Mouse (Mus musculus) liver, adult 2 months (tissue): ENCODE data around the gene Smco2. TPM values are rescaled to one million over a fixed set of nuclear protein-coding genes. Genes with fewer than 3 reads are reported as not detected.
A peak's percentile ranks its signal among the peaks of the same experiment; 100 is the strongest.

Experiments
- DNase-seq: peaks from one replicate; pipeline ENCODE4 v3.0.0-alpha.2; 2011; ENCODE audit warnings: low read depth, low spot score; ENCODE audit errors: extremely low read depth
- H3K27ac ChIP-seq: fragments of 200-500 bp; replicated peaks from 2 replicates; pipeline ENCODE4 v1.5.1; 2012; ENCODE audit warnings: low read depth, mild to moderate bottlenecking, control low read depth, inconsistent platforms, low read length; ENCODE audit not compliant: insufficient read depth
- H3K27me3 ChIP-seq: fragments of 200-500 bp; 2 replicates; pipeline ENCODE4 v1.6.1; 2012; ENCODE audit warnings: mild to moderate bottlenecking, moderate library complexity, low read length, inconsistent platforms; ENCODE audit not compliant: control insufficient read depth, insufficient read depth
- H3K36me3 ChIP-seq: fragments of 200-500 bp; 2 replicates; pipeline ENCODE4 v1.6.1; 2012; ENCODE audit warnings: low read length, inconsistent platforms; ENCODE audit not compliant: control insufficient read depth, insufficient read depth
- H3K4me1 ChIP-seq: fragments of 200-500 bp; 2 replicates; pipeline ENCODE4 v1.6.1; 2011; ENCODE audit warnings: low read length; ENCODE audit not compliant: control insufficient read depth, insufficient read depth
- H3K4me3 ChIP-seq: fragments of 200-500 bp; 2 replicates; pipeline ENCODE4 v1.5.1; 2011; ENCODE audit warnings: low read depth, mild to moderate bottlenecking, control low read depth, low read length, moderate library complexity; ENCODE audit not compliant: insufficient read depth
- H3K79me2 ChIP-seq: fragments of 200-500 bp; 2 replicates; pipeline ENCODE4 v1.6.1; 2012; ENCODE audit warnings: inconsistent platforms, mild to moderate bottlenecking, low read length, moderate library complexity; ENCODE audit not compliant: control insufficient read depth, insufficient read depth
- H3K9ac ChIP-seq: fragments of 200-500 bp; 2 replicates; pipeline ENCODE4 v1.6.1; 2012; ENCODE audit warnings: low read depth, mild to moderate bottlenecking, control low read depth, inconsistent platforms, low read length
- CTCF ChIP-seq: fragments of 200-500 bp; IDR thresholded peaks from 2 replicates; pipeline ENCODE4 v1.5.1; 2011; ENCODE audit warnings: low read depth, low read length, control low read depth
- POLR2A ChIP-seq: fragments of 200-500 bp; IDR thresholded peaks from 2 replicates; pipeline ENCODE4 v1.6.1; 2011; ENCODE audit warnings: low read length, control low read depth; ENCODE audit not compliant: insufficient read depth; ENCODE audit errors: extremely low read depth
- WGBS: fragments of 180-500 bp; shearing (Covaris S2); methylation state at CpG from one replicate; pipeline ENCODE4 v1.1.7; 2018; 5-methylcytosine and 5-hydroxymethylcytosine counted together
- polyA plus RNA-seq: library from polyadenylated mRNA; depleted of rRNA; stranded (reverse); fragments of >200 nt; gene quantifications from 2 replicates; pipeline ENCODE4 v1.2.3, GENCODE M21; 2012
- total RNA-seq: library from RNA; depleted of rRNA; stranded (reverse); fragments of >200 nt; gene quantifications from 2 replicates; pipeline ENCODE4 v1.2.3, GENCODE M21; 2014

Gene Smco2
- total and polyA plus RNA-seq, 2 experiments: 0.06 TPM; not detected in 1

DNA sequence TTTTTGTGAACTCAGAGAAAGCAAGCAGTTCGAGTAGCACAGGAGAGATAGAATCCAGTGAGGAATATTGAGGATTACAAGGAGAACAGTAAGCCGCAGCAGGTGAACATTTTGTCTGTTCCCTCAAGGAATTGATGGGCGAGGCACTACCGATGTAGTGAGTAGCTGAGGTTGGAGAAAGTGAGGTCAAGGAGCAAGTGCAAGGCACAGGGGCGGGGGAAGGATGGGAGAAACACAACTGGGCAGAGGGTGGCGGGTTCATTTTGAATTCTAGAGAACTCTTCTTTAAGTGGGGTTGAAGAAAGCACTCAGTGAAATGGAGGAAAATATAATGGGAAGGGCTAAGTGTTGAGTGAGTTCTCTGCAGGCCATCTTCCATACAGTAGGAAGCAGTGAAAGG is 48.8 kb downstream of the Smco2 start:
- Histone ChIP-seq H3K36me3 (no peaks in the 10 kb centered on the region), H3K27me3 (no peaks in the 10 kb centered on the region), H3K79me2 (peaks cover 9% of the 10 kb centered on the region; the same call in 1 of the 2 replicates), H3K4me3 (no peak overlapping the region), H3K4me1 (peaks cover 2% of the 10 kb centered on the region), H3K27ac (no peak overlapping the region), H3K9ac (no peak overlapping the region)
- DNase-seq: no peak
- WGBS: 93% methylated on average over 6 of the region's 6 CpGs
- TF ChIP-seq POLR2A (no peak), CTCF (no peak)

GRCm38 (mm10) chr6:146899647-146900046 is 49.7 kb downstream of the Smco2 start:
- H3K36me3 ChIP-seq: no peaks in the 10 kb centered on the region
- peaks cover 9% of the 10 kb centered on the region; the same call in 1 of the 2 replicates for H3K79me2 ChIP-seq
- no peak overlapping the region for H3K27ac ChIP-seq
- no peak overlapping the region for H3K4me3 ChIP-seq
- H3K9ac ChIP-seq: no peak overlapping the region
- 60% methylated on average over 2 of the region's 2 CpGs for WGBS
- H3K27me3 ChIP-seq: no peaks in the 10 kb centered on the region
- no peak for DNase-seq
- TF ChIP-seq CTCF (no peak), POLR2A (no peak)
- H3K4me1 ChIP-seq: peaks cover 10% of the 10 kb centered on the region

GRCm38 (mm10) chr6:146901929-146902328 is 52.0 kb downstream of the Smco2 start:
- 97% methylated on average over 4 of the region's 4 CpGs for WGBS
- no peak overlapping the region for H3K9ac ChIP-seq
- H3K4me1 ChIP-seq: peaks cover 26% of the 10 kb centered on the region
- TF ChIP-seq CTCF (no peak), POLR2A (no peak)
- no peaks in the 10 kb centered on the region for H3K36me3 ChIP-seq
- no peaks in the 10 kb centered on the region for H3K27me3 ChIP-seq
- no peak for DNase-seq
- no peak overlapping the region for H3K4me3 ChIP-seq
- peaks cover 9% of the 10 kb centered on the region; the same call in 1 of the 2 replicates for H3K79me2 ChIP-seq
- no peak overlapping the region for H3K27ac ChIP-seq

- TF ChIP-seq CTCF (no peak), POLR2A (no peak)
- peak; percentile 93 for DNase-seq
- Histone ChIP-seq H3K79me2 (peaks cover 12% of the 10 kb centered on the region; the same call in 1 of the 2 replicates), H3K4me1 (peaks cover 36% of the 10 kb centered on the region), H3K27ac (peak overlapping the region; percentile 94), H3K9ac (no peak overlapping the region), H3K4me3 (no peak overlapping the region), H3K27me3 (no peaks in the 10 kb centered on the region), H3K36me3 (no peaks in the 10 kb centered on the region)
- WGBS: 16% methylated on average over 2 of the region's 2 CpGs
Measured at GRCm38 (mm10) chr6:146903632-146904031, 53.7 kb downstream of the Smco2 start.

- no peaks in the 10 kb centered on the region for H3K36me3 ChIP-seq
- H3K9ac ChIP-seq: no peak overlapping the region
- peaks cover 18% of the 10 kb centered on the region; the same call in 1 of the 2 replicates for H3K79me2 ChIP-seq
- no peak overlapping the region for H3K4me3 ChIP-seq
- H3K4me1 ChIP-seq: peaks cover 44% of the 10 kb centered on the region
- TF ChIP-seq CTCF (no peak), POLR2A (no peak)
- peak overlapping the region; percentile 48; the same call in 1 of the 2 replicates for H3K27ac ChIP-seq
- 29% methylated on average over 3 of the region's 3 CpGs for WGBS
- no peaks in the 10 kb centered on the region for H3K27me3 ChIP-seq
- peak; percentile 97 for DNase-seq
Measured at GRCm38 (mm10) chr6:146904707-146905106, 54.8 kb downstream of the Smco2 start.

DNA sequence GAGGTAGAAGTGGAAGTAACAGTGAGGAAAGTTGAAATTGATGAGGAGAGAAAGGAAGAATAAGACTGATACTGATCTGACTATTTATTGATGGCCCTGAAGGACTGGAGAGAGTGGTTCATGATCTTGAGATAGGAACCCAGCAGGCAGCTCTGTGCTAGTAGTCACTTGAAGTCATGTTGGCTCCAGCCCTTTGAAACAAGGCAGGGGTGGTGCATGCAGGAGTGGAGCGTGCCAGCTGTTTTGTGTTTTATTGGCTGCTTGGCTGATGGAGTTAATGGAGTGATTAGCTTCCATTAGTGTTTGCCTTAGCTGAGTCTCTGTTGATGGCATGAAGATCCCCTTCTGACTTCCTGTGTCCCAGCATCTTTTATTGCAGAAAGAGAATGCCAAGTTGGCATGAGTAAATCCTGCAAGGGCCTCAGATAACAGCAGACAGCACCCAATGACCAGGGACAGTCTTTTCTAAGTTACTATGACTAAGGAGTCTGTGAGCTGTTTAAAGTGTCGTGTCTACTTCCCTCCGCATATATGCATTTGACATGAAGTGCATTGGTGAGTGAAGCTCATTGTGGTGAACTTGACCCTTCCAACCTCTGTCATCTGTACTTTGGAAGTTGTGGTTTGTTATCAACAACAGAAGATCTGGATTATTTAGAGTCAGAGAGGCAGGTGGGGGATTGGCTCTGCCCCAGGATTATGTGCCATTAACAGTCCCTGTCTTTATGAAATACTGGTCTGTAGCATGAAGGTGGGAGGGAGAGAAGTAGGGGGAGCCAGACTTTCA is 56.3 kb downstream of the Smco2 start:
- H3K9ac ChIP-seq: no peak overlapping the region
- H3K4me1 ChIP-seq: peaks cover 47% of the 10 kb centered on the region
- peak overlapping the region; percentile 24 for H3K27ac ChIP-seq
- H3K79me2 ChIP-seq: peaks cover 21% of the 10 kb centered on the region
- peak; percentile 56 for DNase-seq
- TF ChIP-seq POLR2A (no peak), CTCF (no peak)
- H3K36me3 ChIP-seq: no peaks in the 10 kb centered on the region
- H3K4me3 ChIP-seq: no peak overlapping the region
- no peaks in the 10 kb centered on the region for H3K27me3 ChIP-seq
- WGBS: 74% methylated on average over 3 of the region's 3 CpGs
